Mouse (Mus musculus) left cerebral cortex, adult 6 months (tissue): ENCODE results near the gene Hspe1. TPM values are rescaled to one million over a fixed set of nuclear protein-coding genes. Genes with fewer than 3 reads are reported as not detected.

ENCODE experiments used
- long read RNA-seq, 2 experiments: library from polyadenylated mRNA; unstranded; transcript quantifications; one replicate each; pipeline ENCODE4 v2.0.0; 2019 to 2020
- polyA plus RNA-seq: library from polyadenylated mRNA; unstranded; fragments of <200 nt; fragmentation: Nextera tagmentation; gene quantifications from 2 replicates; pipeline ENCODE4 v1.2.3, GENCODE M21; 2021

Gene Hspe1
- polyA plus RNA-seq = 413 and 446 TPM in 2 replicates
- long read RNA-seq, experiment 1, transcript Hspe1-201 (4 exons, 774 nt) = major isoform, 98 of 107 reads
- long read RNA-seq, experiment 1, partial matches to known transcripts = 4 of 107 reads
- long read RNA-seq, experiment 1, other reads (novel, unspliced or antisense) = 1 of 107 reads
- long read RNA-seq, experiment 2, transcript Hspe1-201 (4 exons, 774 nt) = major isoform, 283 of 293 reads
- long read RNA-seq, experiment 2, partial matches to known transcripts = 9 of 293 reads
- long read RNA-seq, experiment 2, other reads (novel, unspliced or antisense) = 1 of 293 reads

DNA sequence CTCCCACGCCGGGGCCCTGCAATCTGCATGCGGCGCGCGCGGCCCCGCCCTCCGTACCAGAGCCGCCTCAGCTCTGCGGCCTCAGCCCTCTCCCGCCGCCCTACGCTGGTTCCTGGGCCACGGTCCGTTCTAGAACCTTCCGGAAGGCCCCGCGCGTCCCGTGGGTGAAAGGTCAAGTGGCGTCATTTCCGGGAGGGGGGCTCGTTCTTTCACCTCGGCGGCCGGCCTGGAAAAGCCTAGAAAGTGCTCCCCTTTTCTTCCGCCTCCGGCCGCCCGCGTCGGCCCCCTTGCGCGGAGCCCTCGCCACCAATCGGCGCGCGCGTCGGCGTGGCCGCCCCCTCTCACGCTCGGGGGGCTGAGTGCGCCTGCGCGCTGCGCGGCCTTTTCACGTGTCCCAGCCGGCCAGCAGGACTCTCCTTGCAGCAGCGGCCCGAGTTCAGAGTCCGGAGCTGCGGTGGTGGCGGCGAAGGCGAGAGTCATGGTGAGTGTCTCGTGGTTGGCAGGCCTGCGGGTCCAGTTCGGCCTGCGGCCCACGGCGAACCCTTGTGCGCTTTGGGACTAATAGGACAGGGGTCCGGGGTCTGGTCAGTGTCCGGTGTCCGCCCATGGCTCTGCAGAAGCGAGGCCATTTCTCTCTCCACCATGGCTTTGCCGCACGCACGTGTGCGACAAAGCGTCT, at the start of gene Hspe1, which contains the start of gene Hspd1:
Hspe1 (plus strand) TSS at position 201 of the 679 bp plus-strand sequence.
Hspd1 (minus strand) TSS at position 312 of the 679 bp plus-strand sequence.

GRCm38 (mm10) chr1:55052355-55052953, 35.5 kb upstream of the Hspe1 start, which contains the start of gene Coq10b:
Gene Coq10b (plus strand): TSS chr1:55052770.

GRCm38 (mm10) chr1:55130943-55131401, 43.0 kb downstream of the Hspe1 start, which contains the start of gene Mob4:
Gene Mob4 (plus strand): TSS chr1:55131231.

Other genes with a start within 250 kb of the Hspe1 start
- 4.3 and 5.1 TPM in 2 replicates for gene Ankrd44, start 161.7 kb upstream of the Hspe1 start, polyA plus RNA-seq
- 70.2 and 104 TPM in 2 replicates for gene Sf3b1, start 60.7 kb upstream of the Hspe1 start, polyA plus RNA-seq
- gene Coq10b, start 35.4 kb upstream of the Hspe1 start, polyA plus RNA-seq = 30.6 and 32.6 TPM in 2 replicates
- gene Hspd1, start 111 bp downstream of the Hspe1 start, polyA plus RNA-seq = 135 and 162 TPM in 2 replicates
- gene Mob4, start 43.1 kb downstream of the Hspe1 start, polyA plus RNA-seq = 67.0 and 96.1 TPM in 2 replicates
- 13.6 and 17.5 TPM in 2 replicates for gene Rftn2, start 138.7 kb downstream of the Hspe1 start, polyA plus RNA-seq
- gene Mars2, start 149.0 kb downstream of the Hspe1 start, polyA plus RNA-seq = 3.0 and 3.5 TPM in 2 replicates